Mouse (Mus musculus) embryonic facial prominence, embryonic 11.5 days (tissue): ENCODE results near the gene Ano6. TPM values are rescaled to one million over a fixed set of nuclear protein-coding genes. Genes with fewer than 3 reads are reported as not detected.

ENCODE experiments used
- ATAC-seq: fragments of 200-750 bp; cut with Nextera tagmentation; replicated peaks from 2 replicates; pipeline ENCODE4 v1.8.0; 2017; ENCODE audit warnings: low read depth; ENCODE audit not compliant: insufficient number of reproducible peaks, low FRiP score, low TSS enrichment
- DNase-seq: peaks from one replicate; pipeline ENCODE4 v3.0.0-alpha.2; 2015; ENCODE audit warnings: low spot score
- H3K27ac ChIP-seq: fragments of 300-500 bp; sonication (generic); replicated peaks from 2 replicates; pipeline ENCODE4 v1.5.1; 2014; ENCODE audit warnings: mild to moderate bottlenecking, low read depth, low read length, control low read depth
- H3K27me3 ChIP-seq: fragments of 300-500 bp; sonication (generic); 2 replicates; pipeline ENCODE4 v1.6.1; 2014; ENCODE audit warnings: mild to moderate bottlenecking, low read length, moderate library complexity, mixed read lengths; ENCODE audit not compliant: control insufficient read depth, insufficient read depth
- H3K36me3 ChIP-seq: fragments of 300-500 bp; sonication (generic); replicated peaks from 2 replicates; pipeline ENCODE4 v1.6.1; 2014; ENCODE audit warnings: low read depth, mild to moderate bottlenecking, low read length, moderate library complexity, mixed read lengths; ENCODE audit not compliant: control insufficient read depth, insufficient read depth
- H3K4me1 ChIP-seq: fragments of 300-500 bp; sonication (generic); 2 replicates; pipeline ENCODE4 v1.6.1; 2014; ENCODE audit warnings: low read length, mixed read lengths; ENCODE audit not compliant: control insufficient read depth, insufficient read depth
- H3K4me2 ChIP-seq: fragments of 300-500 bp; sonication (generic); 2 replicates; pipeline ENCODE4 v1.6.1; 2014; ENCODE audit warnings: low read depth, mild to moderate bottlenecking, control low read depth, low read length, moderate library complexity
- H3K4me3 ChIP-seq: fragments of 300-500 bp; sonication (generic); 2 replicates; pipeline ENCODE4 v1.5.1; 2014; ENCODE audit warnings: low read depth, low read length, control low read depth
- H3K9ac ChIP-seq: fragments of 300-500 bp; sonication (generic); replicated peaks from 2 replicates; pipeline ENCODE4 v1.6.1; 2014; ENCODE audit warnings: mild to moderate bottlenecking, control low read depth, low read length
- H3K9me3 ChIP-seq: fragments of 300-500 bp; sonication (generic); replicated peaks from 2 replicates; pipeline ENCODE4 v1.6.1; 2016; ENCODE audit warnings: mild to moderate bottlenecking, low read length, inconsistent platforms, mixed read lengths; ENCODE audit not compliant: control insufficient read depth
- WGBS: fragments of 180-500 bp; shearing (Covaris S2); extraction: QIAGEN DNeasy Blood & Tissue Kit; methylation state at CpG from one replicate; pipeline ENCODE4 v1.1.7; 2014; 5-methylcytosine and 5-hydroxymethylcytosine counted together
- polyA plus RNA-seq: library from polyadenylated mRNA; unstranded; fragments of >200 nt; fragmentation: Nextera tagmentation; extraction: Ambion mirVana; gene quantifications from 2 replicates; pipeline ENCODE4 v1.2.1, GENCODE M21; 2014

The Ano6 gene
- polyA plus RNA-seq, 1 experiment from 2014 or later, result 43.9 TPM

DNA sequence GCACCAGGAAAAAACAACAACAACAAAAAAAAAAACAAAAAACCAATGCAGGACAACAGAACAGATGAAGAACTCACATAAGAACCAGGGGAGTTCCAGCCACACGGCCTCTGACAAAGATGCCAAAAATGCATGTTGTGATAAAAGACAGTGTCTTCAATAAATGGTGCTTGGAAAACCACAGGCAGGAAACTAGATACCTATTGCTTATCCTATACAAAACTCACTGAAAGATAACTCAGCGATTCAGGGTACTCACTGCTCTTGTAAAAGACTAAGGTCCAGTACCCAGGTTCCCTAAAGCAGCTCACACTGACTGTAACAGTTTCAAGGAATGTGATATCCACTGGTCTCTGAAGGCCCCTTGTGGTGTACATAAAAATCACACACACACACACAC, 20.3 kb upstream of the Ano6 start:
- DNase-seq (no peak), ATAC-seq (no peak)
- no peak overlapping the region for H3K4me2 ChIP-seq
- no peak overlapping the region for H3K4me3 ChIP-seq
- no peak overlapping the region for H3K9ac ChIP-seq
- no peaks in the 10 kb centered on the region for H3K9me3 ChIP-seq
- no peaks in the 10 kb centered on the region for H3K4me1 ChIP-seq
- H3K27me3 ChIP-seq, result no peaks in the 10 kb centered on the region
- H3K36me3 ChIP-seq, result no peaks in the 10 kb centered on the region
- WGBS, result 80% methylated on average over 2 of the region's 2 CpGs
- no peak overlapping the region for H3K27ac ChIP-seq

DNA sequence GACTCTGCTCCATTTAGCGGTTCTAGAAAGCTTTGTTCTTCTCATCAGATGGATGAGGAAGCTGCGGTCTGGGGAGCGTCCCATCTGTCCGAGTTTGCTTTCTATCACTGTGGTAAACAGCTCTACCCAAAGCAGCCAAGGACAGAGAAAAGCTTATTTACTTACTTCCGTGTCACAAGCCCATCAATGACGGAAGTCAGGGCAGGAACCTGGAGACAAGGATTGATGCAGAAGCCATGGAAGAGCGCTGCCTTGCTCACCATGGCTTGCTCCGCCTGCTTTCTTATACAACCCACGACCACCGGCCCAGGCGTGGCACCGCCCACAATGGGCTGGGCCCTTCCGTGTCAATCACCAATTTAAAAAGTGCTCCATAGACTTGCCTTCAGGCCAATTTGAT, 18.3 kb upstream of the Ano6 start:
- Histone ChIP-seq H3K4me1 (no peaks in the 10 kb centered on the region), H3K9me3 (no peaks in the 10 kb centered on the region), H3K27ac (no peak overlapping the region), H3K4me3 (no peak overlapping the region), H3K4me2 (no peak overlapping the region), H3K36me3 (no peaks in the 10 kb centered on the region), H3K9ac (no peak overlapping the region), H3K27me3 (no peaks in the 10 kb centered on the region)
- no peak; the same call in 1 of the 2 replicates for ATAC-seq
- no peak for DNase-seq
- 55% methylated on average over 13 of the region's 13 CpGs for WGBS

- ATAC-seq (no peak), DNase-seq (peak; percentile 76)
- Histone ChIP-seq H3K9ac (no peak overlapping the region), H3K27me3 (no peaks in the 10 kb centered on the region), H3K4me3 (no peak overlapping the region), H3K36me3 (no peaks in the 10 kb centered on the region), H3K27ac (no peak overlapping the region), H3K9me3 (no peaks in the 10 kb centered on the region), H3K4me1 (no peaks in the 10 kb centered on the region), H3K4me2 (no peak overlapping the region)
- 58% methylated on average over 14 of the region's 14 CpGs for WGBS
Measured at GRCm38 (mm10) chr15:95772861-95773836, 17.5 kb upstream of the Ano6 start.

DNA sequence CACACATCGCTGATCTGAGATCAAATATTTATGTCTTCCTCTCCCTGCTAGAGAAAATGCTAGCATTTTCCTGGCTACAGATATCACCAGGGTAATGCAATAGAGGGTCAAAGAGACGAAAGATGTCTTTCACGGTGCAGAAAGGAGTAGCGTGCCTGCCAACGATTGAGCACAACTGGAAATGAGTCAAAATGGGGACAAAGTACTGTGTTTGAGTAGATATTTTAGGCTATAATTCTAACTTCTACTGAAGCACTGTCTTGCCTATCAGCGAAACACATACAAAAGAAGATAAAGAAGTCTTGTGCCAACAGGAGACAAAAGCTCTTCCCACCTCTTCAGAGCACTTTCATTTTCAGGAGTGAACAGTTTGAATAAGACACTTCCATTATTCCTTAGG, 16.4 kb upstream of the Ano6 start:
- Histone ChIP-seq H3K9ac (no peak overlapping the region), H3K4me2 (no peak overlapping the region), H3K36me3 (no peaks in the 10 kb centered on the region), H3K27ac (no peak overlapping the region), H3K9me3 (no peaks in the 10 kb centered on the region), H3K27me3 (no peaks in the 10 kb centered on the region), H3K4me1 (no peaks in the 10 kb centered on the region), H3K4me3 (no peak overlapping the region)
- WGBS, result 91% methylated on average over 6 of the region's 6 CpGs
- ATAC-seq (no peak), DNase-seq (no peak)

DNA sequence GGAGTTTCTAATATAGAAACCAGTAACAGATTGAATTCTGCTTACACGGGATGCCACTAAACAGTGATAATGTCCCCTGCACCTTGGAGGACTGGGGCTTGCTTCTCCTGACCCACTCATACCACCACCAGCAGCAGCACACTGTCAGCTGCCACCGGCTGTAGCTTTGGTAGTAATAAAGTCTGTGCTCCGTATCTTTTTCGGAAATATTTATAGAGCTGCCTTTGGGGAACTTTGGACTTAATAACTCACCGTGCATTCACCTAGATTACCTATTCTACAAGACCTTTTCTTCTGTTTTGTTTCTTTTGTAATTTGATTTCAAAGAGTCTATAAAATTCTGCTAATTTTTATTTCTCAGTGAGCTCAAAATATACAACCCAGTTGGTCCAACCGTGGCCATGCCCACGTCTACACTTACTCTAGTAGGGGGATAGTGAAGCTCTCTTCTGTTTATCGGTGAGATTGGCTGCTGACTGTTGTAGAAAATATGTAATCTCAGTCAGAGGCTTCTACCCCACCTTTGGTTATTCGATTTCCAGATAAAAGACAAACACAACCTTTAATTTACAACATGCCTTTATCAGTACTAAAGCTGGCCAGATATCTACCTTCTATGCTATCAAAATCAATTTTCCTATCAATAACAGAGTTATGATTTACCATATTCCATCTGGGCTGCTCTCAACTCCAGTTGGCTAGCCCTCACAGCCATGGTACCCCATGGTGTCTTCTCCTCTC, 15.8 kb upstream of the Ano6 start:
- no peak for ATAC-seq
- Histone ChIP-seq H3K4me2 (no peak overlapping the region), H3K36me3 (no peaks in the 10 kb centered on the region), H3K27me3 (no peaks in the 10 kb centered on the region), H3K27ac (no peak overlapping the region), H3K4me3 (no peak overlapping the region), H3K9me3 (no peaks in the 10 kb centered on the region), H3K4me1 (no peaks in the 10 kb centered on the region), H3K9ac (no peak overlapping the region)
- DNase-seq, result no peak
- 90% methylated on average over 9 of the region's 9 CpGs for WGBS

- ATAC-seq, result no peak
Measured at GRCm38 (mm10) chr15:95777743-95778142, 12.9 kb upstream of the Ano6 start.

GRCm38 (mm10) chr15:95778710-95779109, 11.9 kb upstream of the Ano6 start:
- H3K4me1 ChIP-seq, result no peaks in the 10 kb centered on the region
- no peaks in the 10 kb centered on the region for H3K9me3 ChIP-seq
- ATAC-seq, result no peak
- H3K4me3 ChIP-seq, result no peak overlapping the region
- H3K27ac ChIP-seq, result no peak overlapping the region
- no peak overlapping the region for H3K9ac ChIP-seq
- H3K36me3 ChIP-seq, result no peaks in the 10 kb centered on the region
- H3K27me3 ChIP-seq, result no peaks in the 10 kb centered on the region
- 87% methylated on average over 4 of the region's 4 CpGs for WGBS
- no peak for DNase-seq
- H3K4me2 ChIP-seq, result no peak overlapping the region

More at GRCm38 (mm10) chr15:95777743-95778142, 12.9 kb upstream of the Ano6 start:
- 75% methylated on average over 2 of the region's 2 CpGs for WGBS
- H3K9me3 ChIP-seq, result no peaks in the 10 kb centered on the region
- no peak overlapping the region for H3K27ac ChIP-seq
- no peaks in the 10 kb centered on the region for H3K27me3 ChIP-seq
- no peak overlapping the region for H3K4me3 ChIP-seq
- no peaks in the 10 kb centered on the region for H3K36me3 ChIP-seq
- no peak overlapping the region for H3K4me2 ChIP-seq
- H3K4me1 ChIP-seq, result no peaks in the 10 kb centered on the region
- H3K9ac ChIP-seq, result no peak overlapping the region
- DNase-seq, result no peak

DNA sequence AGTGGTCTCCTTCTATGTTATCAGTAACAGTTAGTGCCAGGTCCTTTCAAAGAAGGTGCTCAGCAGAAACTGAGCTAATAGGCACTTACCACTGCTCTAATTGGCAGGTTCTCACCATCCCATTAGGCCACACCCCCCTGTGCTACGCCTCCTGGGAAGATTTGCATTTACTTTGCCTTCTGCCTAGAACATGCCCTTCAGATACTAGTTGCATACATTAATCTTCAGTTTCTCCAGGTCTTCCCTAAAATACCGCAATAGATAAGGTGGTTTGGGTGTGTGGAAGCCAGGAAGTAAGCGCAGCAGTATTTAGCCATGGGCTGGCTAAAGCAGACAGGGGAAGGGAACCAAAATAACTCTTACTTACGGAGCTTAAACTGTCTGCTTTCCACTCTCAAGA, 4.0 kb upstream of the Ano6 start:
- H3K4me1 ChIP-seq, result no peaks in the 10 kb centered on the region
- ATAC-seq (no peak), DNase-seq (no peak)
- no peaks in the 10 kb centered on the region for H3K9me3 ChIP-seq
- H3K27me3 ChIP-seq, result no peaks in the 10 kb centered on the region
- H3K4me3 ChIP-seq, result no peak overlapping the region
- no peaks in the 10 kb centered on the region for H3K36me3 ChIP-seq
- no peak overlapping the region for H3K27ac ChIP-seq
- no peak overlapping the region for H3K4me2 ChIP-seq
- H3K9ac ChIP-seq, result no peak overlapping the region
- WGBS, result 90% methylated on average over 4 of the region's 4 CpGs
